Comparison of ENCODE assay signal across 8 mouse cellular contexts in genomic region chr3:88983921-88984381, GRCm38 (mm10). TPM values are rescaled to one million over a fixed set of nuclear protein-coding genes. Genes with fewer than 3 reads are reported as not detected.
DNase-seq lines count a peak whose midpoint lies in the region; ATAC-seq and TF ChIP-seq lines count a peak whose summit lies in the region.

No protein-coding gene starts in this region.

- TF ChIP-seq CTCF in embryonic fibroblast, embryonic 13.5 days (IDR thresholded peaks at IDR 0.05; ENCODE audit: borderline replicate concordance, insufficient read depth, low read length), result no peak

- no peak overlapping the region for H3K9ac ChIP-seq in forebrain, embryonic 12.5 days
- H3K9ac ChIP-seq in forebrain, embryonic 11.5 days (ENCODE audit: low read length), result no peak overlapping the region
- no peak overlapping the region for H3K9ac ChIP-seq in neural tube, embryonic 14.5 days (replicated peaks; ENCODE audit: low read depth, low read length)

- TF ChIP-seq POLR2A in embryonic fibroblast, embryonic 13.5 days (IDR thresholded peaks at IDR 0.05; ENCODE audit: low read depth, low read length), result no peak

- no peak for DNase-seq in forebrain, embryonic 11.5 days (ENCODE audit: low spot score)
- peak; percentile 55 to 75 for DNase-seq in lung, adult 18-20 months
- DNase-seq in lung, postnatal 14 days, result no peak
- DNase-seq in thymus, adult 18-20 months, result no peak
- DNase-seq in spleen, adult 12 weeks (ENCODE audit: low spot score), result no peak

- 0 out of 2 replicates have a peak overlapping the region, but pooled peaks have one; percentile 9 for H3K27ac ChIP-seq in forebrain, embryonic 12.5 days
- no peak overlapping the region for H3K27ac ChIP-seq in forebrain, embryonic 11.5 days (ENCODE audit: low read depth, low read length)
- peak overlapping the region; percentile 88 for H3K27ac ChIP-seq in embryonic fibroblast, embryonic 13.5 days (ENCODE audit: insufficient read depth, low read length)
- H3K27ac ChIP-seq in neural tube, embryonic 14.5 days (ENCODE audit: low read depth, low read length), result no peak overlapping the region

- no peak for ATAC-seq in forebrain, embryonic 12.5 days (ENCODE audit: low FRiP score)
- no peak for ATAC-seq in forebrain, embryonic 11.5 days (replicated peaks; ENCODE audit: low FRiP score)
- ATAC-seq in neural tube, embryonic 14.5 days (ENCODE audit: low read depth), result peak; percentile 70; the same call in 1 of the 2 replicates

- H3K27me3 ChIP-seq in forebrain, embryonic 12.5 days, result no peaks in the 10 kb centered on the region
- no peaks in the 10 kb centered on the region for H3K27me3 ChIP-seq in forebrain, embryonic 11.5 days (ENCODE audit: control insufficient read depth, insufficient read depth, low read length)
- no peaks in the 10 kb centered on the region for H3K27me3 ChIP-seq in neural tube, embryonic 14.5 days (ENCODE audit: control insufficient read depth, insufficient read depth, low read length)

- no peaks in the 10 kb centered on the region for H3K4me1 ChIP-seq in forebrain, embryonic 12.5 days
- H3K4me1 ChIP-seq in forebrain, embryonic 11.5 days (replicated peaks; ENCODE audit: control insufficient read depth, insufficient read depth, low read length), result no peaks in the 10 kb centered on the region
- peaks cover 12% of the 10 kb centered on the region for H3K4me1 ChIP-seq in embryonic fibroblast, embryonic 13.5 days (ENCODE audit: control insufficient read depth, insufficient read depth, low read length)
- H3K4me1 ChIP-seq in neural tube, embryonic 14.5 days (ENCODE audit: control insufficient read depth, insufficient read depth, low read length), result 0 out of 2 replicates have a peak, but pooled peaks cover 3% of the 10 kb centered on the region

- H3K9me3 ChIP-seq in forebrain, embryonic 12.5 days, result no peaks in the 10 kb centered on the region
- no peaks in the 10 kb centered on the region for H3K9me3 ChIP-seq in forebrain, embryonic 11.5 days (ENCODE audit: control insufficient read depth, low read length)
- no peaks in the 10 kb centered on the region for H3K9me3 ChIP-seq in neural tube, embryonic 14.5 days (ENCODE audit: control insufficient read depth, low read length)

- H3K36me3 ChIP-seq in forebrain, embryonic 12.5 days (replicated peaks), result peaks cover 48% of the 10 kb centered on the region
- peaks cover 2% of the 10 kb centered on the region; the same call in 1 of the 2 replicates for H3K36me3 ChIP-seq in forebrain, embryonic 11.5 days (ENCODE audit: control insufficient read depth, insufficient read depth, low read length)
- peaks cover 14% of the 10 kb centered on the region for H3K36me3 ChIP-seq in neural tube, embryonic 14.5 days (ENCODE audit: control insufficient read depth, insufficient read depth, low read length)

- 39% methylated on average over 4 of the region's 4 CpGs for WGBS in forebrain, embryonic 12.5 days
- WGBS in forebrain, embryonic 11.5 days, result 57% methylated on average over 4 of the region's 4 CpGs
- WGBS in neural tube, embryonic 14.5 days, result 9% methylated on average over 4 of the region's 4 CpGs

- H3K4me3 ChIP-seq in forebrain, embryonic 12.5 days (replicated peaks), result no peak overlapping the region
- H3K4me3 ChIP-seq in forebrain, embryonic 11.5 days (ENCODE audit: low read depth, low read length), result no peak overlapping the region
- no peak overlapping the region for H3K4me3 ChIP-seq in embryonic fibroblast, embryonic 13.5 days (ENCODE audit: insufficient read depth, low read length)
- H3K4me3 ChIP-seq in neural tube, embryonic 14.5 days (ENCODE audit: low read depth, low read length), result no peak overlapping the region

- H3K4me2 ChIP-seq in forebrain, embryonic 12.5 days, result no peak overlapping the region
- H3K4me2 ChIP-seq in forebrain, embryonic 11.5 days (ENCODE audit: low read depth, low read length, severe bottlenecking), result no peak overlapping the region
- H3K4me2 ChIP-seq in neural tube, embryonic 14.5 days (ENCODE audit: low read depth, low read length), result no peak overlapping the region

RNA-seq across cellular contexts. Expression of gene Dap3, which starts 33.0 kb away (rescaled TPM):
- polyA plus RNA-seq in forebrain, embryonic 12.5 days (2016; fragmentation: Nextera tagmentation; extraction: Ambion mirVana), result 135 and 138 TPM in 2 replicates
- 134 and 146 TPM in 2 replicates for polyA plus RNA-seq in forebrain, embryonic 11.5 days (2014; fragmentation: Nextera tagmentation; extraction: Ambion mirVana)
- polyA plus RNA-seq in embryonic fibroblast, embryonic 13.5 days (2011; ENCODE audit: insufficient read length, low read depth, missing spikeins), result 111 and 136 TPM in 2 replicates
- polyA plus RNA-seq in neural tube, embryonic 14.5 days (2014; fragmentation: Nextera tagmentation; extraction: Ambion mirVana), result 142 and 149 TPM in 2 replicates

RNA-seq across cellular contexts. Expression of gene Ash1l, which starts 33.5 kb away (rescaled TPM):
- polyA plus RNA-seq in forebrain, embryonic 12.5 days (2016; fragmentation: Nextera tagmentation; extraction: Ambion mirVana), result 22.1 and 23.6 TPM in 2 replicates
- 17.4 and 20.7 TPM in 2 replicates for polyA plus RNA-seq in forebrain, embryonic 11.5 days (2014; fragmentation: Nextera tagmentation; extraction: Ambion mirVana)
- 47.4 and 50.1 TPM in 2 replicates for polyA plus RNA-seq in embryonic fibroblast, embryonic 13.5 days (2011; ENCODE audit: insufficient read length, low read depth, missing spikeins)
- 27.1 and 27.9 TPM in 2 replicates for polyA plus RNA-seq in neural tube, embryonic 14.5 days (2014; fragmentation: Nextera tagmentation; extraction: Ambion mirVana)

Comparison
In these comparisons a context has a peak if more than half of its experiments do, and no peak if none do; other contexts are left out.
1. H3K27ac ChIP-seq: peak in forebrain, embryonic 12.5 days (single experiment) and embryonic fibroblast, embryonic 13.5 days (single experiment); none in forebrain, embryonic 11.5 days (single experiment) and neural tube, embryonic 14.5 days (single experiment).
2. DNase-seq: peak in lung, adult 18-20 months (2 of 2); none in forebrain, embryonic 11.5 days (single experiment), lung, postnatal 14 days (single experiment), thymus, adult 18-20 months (0 of 2) and spleen, adult 12 weeks (single experiment).